Mouse (Mus musculus): ENCODE data around the gene Prdm10. TPM values are rescaled to one million over a fixed set of nuclear protein-coding genes. Genes with fewer than 3 reads are reported as not detected.
A peak's percentile ranks its signal among the peaks of the same experiment; 100 is the strongest.

Prdm10 gene
- polyA plus RNA-seq, 1 experiment from 2014 or later, result 9.4 TPM

DNA sequence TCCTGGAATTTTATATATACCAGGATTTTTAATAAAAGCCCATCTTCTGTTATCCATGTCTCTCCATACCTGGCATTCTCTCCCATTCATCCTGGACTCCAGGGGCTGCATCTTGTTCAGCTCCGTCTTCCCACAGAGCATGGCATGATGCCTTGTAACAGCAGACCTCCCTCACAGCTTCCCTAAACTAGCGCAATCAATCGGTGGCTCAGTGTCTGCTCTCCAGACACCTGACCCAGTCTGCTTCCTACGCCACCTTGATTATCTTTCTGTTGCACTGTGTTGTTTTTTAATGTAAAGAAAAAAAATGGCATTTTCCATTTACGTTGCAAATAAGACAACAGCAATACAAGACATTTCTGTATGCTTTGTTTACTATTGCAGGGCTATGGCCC is 36.4 kb upstream of the Prdm10 start:
- no peak overlapping the region for H3K4me2 ChIP-seq (ENCODE audit: low read length)
- ATAC-seq, result no peak
- WGBS, result 73% methylated on average over 5 of the region's 5 CpGs

DNA sequence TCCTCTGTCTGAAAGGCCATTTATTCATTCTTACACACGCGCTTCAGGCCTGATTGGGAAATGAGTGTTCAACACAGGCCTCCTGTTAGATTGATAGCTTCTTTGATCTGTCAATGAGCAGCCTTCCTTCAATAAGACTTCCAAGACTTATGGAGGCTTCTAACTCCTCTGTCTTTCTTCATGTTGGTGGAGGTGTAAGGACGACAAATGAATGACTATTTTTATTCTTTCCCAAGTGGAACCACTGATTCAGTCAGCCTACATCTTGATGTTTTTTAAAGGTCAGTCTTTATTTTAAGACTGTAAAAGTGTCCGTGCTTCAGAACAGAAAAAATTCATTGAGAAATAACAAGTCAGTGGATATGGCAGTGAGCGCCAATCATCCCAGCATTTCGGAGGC is 35.3 kb upstream of the Prdm10 start:
- Histone ChIP-seq H3K9ac (ENCODE audit: low read depth, low read length) (no peak overlapping the region), H3K4me1 (ENCODE audit: control insufficient read depth, insufficient read depth, low read length) (0 out of 2 replicates have a peak, but pooled peaks cover 2% of the 10 kb centered on the region), H3K27ac (ENCODE audit: low read length) (no peak overlapping the region), H3K36me3 (ENCODE audit: control insufficient read depth, insufficient read depth, low read length) (no peaks in the 10 kb centered on the region), H3K27me3 (ENCODE audit: control insufficient read depth, insufficient read depth, low read depth, low read length) (no peaks in the 10 kb centered on the region), H3K9me3 (replicated peaks; ENCODE audit: control insufficient read depth, low read length, poor library complexity, severe bottlenecking) (no peaks in the 10 kb centered on the region), H3K4me2 (ENCODE audit: low read length) (no peak overlapping the region), H3K4me3 (ENCODE audit: low read depth, low read length) (no peak overlapping the region)
- 90% methylated on average over 6 of the region's 6 CpGs for WGBS
- ATAC-seq, result no peak

More for the DNA sequence above, 36.4 kb upstream of the Prdm10 start:
- Histone ChIP-seq H3K9ac (ENCODE audit: low read depth, low read length) (no peak overlapping the region), H3K4me3 (ENCODE audit: low read depth, low read length) (no peak overlapping the region), H3K4me1 (ENCODE audit: control insufficient read depth, insufficient read depth, low read length) (0 out of 2 replicates have a peak, but pooled peaks cover 2% of the 10 kb centered on the region), H3K27me3 (ENCODE audit: control insufficient read depth, insufficient read depth, low read depth, low read length) (no peaks in the 10 kb centered on the region), H3K27ac (ENCODE audit: low read length) (no peak overlapping the region), H3K9me3 (replicated peaks; ENCODE audit: control insufficient read depth, low read length, poor library complexity, severe bottlenecking) (no peaks in the 10 kb centered on the region), H3K36me3 (ENCODE audit: control insufficient read depth, insufficient read depth, low read length) (no peaks in the 10 kb centered on the region)

DNA sequence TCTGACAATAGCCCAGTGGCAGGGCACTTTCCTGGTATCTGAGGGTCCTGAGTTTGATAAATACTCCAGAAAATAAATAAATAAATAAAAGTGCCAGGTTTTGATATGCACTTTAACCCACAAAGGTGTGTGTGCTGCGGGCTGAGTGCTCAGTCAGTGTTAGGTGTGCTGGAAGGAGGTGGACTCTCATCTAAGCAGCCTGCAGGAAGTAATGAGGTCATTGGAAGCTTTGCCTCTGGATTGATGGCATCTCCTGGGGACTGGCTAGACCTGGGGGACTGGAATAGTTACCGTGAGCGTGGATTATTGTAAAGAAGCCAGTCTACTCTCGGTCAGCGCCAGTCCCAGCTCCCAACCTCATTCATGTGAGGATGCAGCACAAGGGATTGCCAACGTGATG is 33.9 kb upstream of the Prdm10 start:
- H3K27me3 ChIP-seq (ENCODE audit: control insufficient read depth, insufficient read depth, low read depth, low read length), result no peaks in the 10 kb centered on the region
- 0 out of 2 replicates have a peak, but pooled peaks have one; percentile 21 for ATAC-seq
- WGBS, result 50% methylated on average over 6 of the region's 6 CpGs

DNA sequence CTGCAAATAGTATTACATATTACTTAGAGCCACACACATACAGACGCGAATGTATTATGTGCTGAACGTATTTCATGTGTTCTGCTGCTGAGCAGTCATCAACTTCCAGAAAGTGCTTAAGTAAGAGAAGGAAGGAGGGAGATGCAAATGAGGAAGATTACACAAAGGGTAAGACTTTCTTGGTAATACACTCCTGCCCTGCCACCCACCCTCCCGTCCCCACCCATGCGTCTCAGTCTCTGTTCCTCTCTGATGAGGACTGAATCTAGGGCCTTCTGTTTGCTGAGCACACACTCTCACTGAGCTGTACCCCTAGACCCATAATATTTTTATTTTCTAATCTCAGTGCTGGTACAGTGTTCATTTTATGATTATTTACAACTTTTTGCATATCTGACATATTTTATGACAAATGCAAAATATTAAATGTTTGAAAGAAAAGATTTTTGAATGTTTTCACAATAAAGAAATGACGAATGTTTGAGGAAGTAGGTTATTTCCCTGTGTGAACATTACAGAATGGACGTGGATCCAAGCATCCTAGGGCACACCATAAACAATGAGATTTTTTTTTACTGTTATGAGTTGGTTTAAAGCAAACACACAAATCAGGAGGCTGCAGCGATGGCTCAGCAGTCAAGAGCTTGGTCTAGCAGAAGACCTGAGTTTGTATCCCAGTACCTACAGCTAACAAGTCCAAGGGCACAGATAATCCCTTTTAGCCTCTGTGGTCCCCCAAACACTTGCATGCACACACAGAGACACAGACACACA is 32.7 kb upstream of the Prdm10 start:
- H3K4me1 ChIP-seq (ENCODE audit: control insufficient read depth, insufficient read depth, low read length), result 0 out of 2 replicates have a peak, but pooled peaks cover 2% of the 10 kb centered on the region
- no peaks in the 10 kb centered on the region for H3K36me3 ChIP-seq (ENCODE audit: control insufficient read depth, insufficient read depth, low read length)
- no peak overlapping the region for H3K4me3 ChIP-seq (ENCODE audit: low read depth, low read length)
- no peaks in the 10 kb centered on the region for H3K27me3 ChIP-seq (ENCODE audit: control insufficient read depth, insufficient read depth, low read depth, low read length)
- 77% methylated on average over 8 of the region's 8 CpGs for WGBS
- no peak overlapping the region for H3K4me2 ChIP-seq (ENCODE audit: low read length)
- no peaks in the 10 kb centered on the region for H3K9me3 ChIP-seq (replicated peaks; ENCODE audit: control insufficient read depth, low read length, poor library complexity, severe bottlenecking)
- H3K9ac ChIP-seq (ENCODE audit: low read depth, low read length), result no peak overlapping the region
- ATAC-seq, result no peak
- H3K27ac ChIP-seq (ENCODE audit: low read length), result no peak overlapping the region

More for the DNA sequence above, 33.9 kb upstream of the Prdm10 start:
- Histone ChIP-seq H3K4me3 (ENCODE audit: low read depth, low read length) (no peak overlapping the region), H3K27ac (ENCODE audit: low read length) (no peak overlapping the region), H3K4me1 (ENCODE audit: control insufficient read depth, insufficient read depth, low read length) (0 out of 2 replicates have a peak, but pooled peaks cover 2% of the 10 kb centered on the region), H3K9ac (ENCODE audit: low read depth, low read length) (no peak overlapping the region), H3K4me2 (ENCODE audit: low read length) (no peak overlapping the region), H3K36me3 (ENCODE audit: control insufficient read depth, insufficient read depth, low read length) (no peaks in the 10 kb centered on the region), H3K9me3 (replicated peaks; ENCODE audit: control insufficient read depth, low read length, poor library complexity, severe bottlenecking) (no peaks in the 10 kb centered on the region)

DNA sequence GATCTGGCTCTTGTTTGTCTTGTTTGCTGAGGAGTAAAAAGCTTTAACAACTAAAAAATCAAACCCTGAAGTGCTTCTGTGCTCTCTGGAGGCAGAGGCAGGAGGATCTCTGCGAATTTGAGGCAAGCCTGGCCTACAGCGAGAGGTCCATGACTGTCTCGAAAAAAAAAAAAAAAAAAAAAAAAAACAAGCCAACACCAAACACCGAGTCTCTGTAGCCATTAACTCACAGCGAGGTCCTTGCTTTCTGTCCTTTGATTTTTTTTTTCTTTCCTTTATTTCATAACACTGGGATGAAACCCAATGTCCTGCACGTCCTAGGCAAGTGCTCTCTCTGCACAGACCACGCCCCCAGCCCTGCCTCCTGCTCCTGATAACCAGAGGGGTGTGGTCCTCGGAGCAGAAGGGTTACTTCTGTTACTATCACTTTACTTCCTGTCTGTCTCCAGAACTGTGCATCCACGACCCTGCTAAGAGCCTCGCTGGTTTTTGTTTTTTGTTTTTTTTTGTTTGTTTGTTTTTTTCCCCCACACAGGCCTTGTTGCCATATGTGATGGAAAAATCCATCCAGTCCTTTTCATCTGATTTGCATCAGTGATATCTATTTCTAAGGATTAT is 28.0 kb upstream of the Prdm10 start:
- H3K4me3 ChIP-seq (ENCODE audit: low read depth, low read length), result no peak overlapping the region
- H3K27me3 ChIP-seq (ENCODE audit: control insufficient read depth, insufficient read depth, low read depth, low read length), result no peaks in the 10 kb centered on the region
- H3K27ac ChIP-seq (ENCODE audit: low read length), result no peak overlapping the region
- no peaks in the 10 kb centered on the region for H3K9me3 ChIP-seq (replicated peaks; ENCODE audit: control insufficient read depth, low read length, poor library complexity, severe bottlenecking)
- ATAC-seq, result no peak
- H3K36me3 ChIP-seq (ENCODE audit: control insufficient read depth, insufficient read depth, low read length), result no peaks in the 10 kb centered on the region
- H3K4me2 ChIP-seq (ENCODE audit: low read length), result no peak overlapping the region
- WGBS, result 79% methylated on average over 10 of the region's 10 CpGs
- no peak overlapping the region for H3K9ac ChIP-seq (ENCODE audit: low read depth, low read length)
- H3K4me1 ChIP-seq (ENCODE audit: control insufficient read depth, insufficient read depth, low read length), result no peaks in the 10 kb centered on the region

DNA sequence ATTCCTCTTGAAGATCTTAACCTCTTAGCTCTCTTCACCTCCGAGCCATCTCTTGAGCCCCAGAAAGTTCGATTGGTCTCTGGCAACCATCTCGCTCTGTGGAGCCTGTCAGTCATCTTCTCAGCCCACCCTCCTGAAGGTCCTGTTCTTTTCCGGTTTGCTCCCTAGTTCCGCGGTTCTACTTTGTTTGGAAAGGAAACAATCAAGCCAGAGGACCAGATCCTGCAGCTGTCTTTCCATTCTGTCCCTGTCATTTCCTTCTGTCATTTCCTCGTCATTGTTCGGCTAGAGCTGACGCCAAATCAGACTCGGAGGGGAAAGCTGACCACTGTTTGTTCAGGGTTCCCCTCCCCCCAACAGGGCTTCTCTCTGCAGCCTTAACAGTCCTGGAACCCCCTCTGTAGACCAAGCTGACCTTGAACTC is 27.0 kb upstream of the Prdm10 start:
- Histone ChIP-seq H3K27ac (ENCODE audit: low read length) (no peak overlapping the region), H3K4me1 (ENCODE audit: control insufficient read depth, insufficient read depth, low read length) (no peaks in the 10 kb centered on the region), H3K9me3 (replicated peaks; ENCODE audit: control insufficient read depth, low read length, poor library complexity, severe bottlenecking) (no peaks in the 10 kb centered on the region), H3K9ac (ENCODE audit: low read depth, low read length) (no peak overlapping the region), H3K27me3 (ENCODE audit: control insufficient read depth, insufficient read depth, low read depth, low read length) (no peaks in the 10 kb centered on the region), H3K36me3 (ENCODE audit: control insufficient read depth, insufficient read depth, low read length) (no peaks in the 10 kb centered on the region), H3K4me2 (ENCODE audit: low read length) (no peak overlapping the region), H3K4me3 (ENCODE audit: low read depth, low read length) (no peak overlapping the region)
- WGBS, result 56% methylated on average over 10 of the region's 10 CpGs
- ATAC-seq, result no peak

DNA sequence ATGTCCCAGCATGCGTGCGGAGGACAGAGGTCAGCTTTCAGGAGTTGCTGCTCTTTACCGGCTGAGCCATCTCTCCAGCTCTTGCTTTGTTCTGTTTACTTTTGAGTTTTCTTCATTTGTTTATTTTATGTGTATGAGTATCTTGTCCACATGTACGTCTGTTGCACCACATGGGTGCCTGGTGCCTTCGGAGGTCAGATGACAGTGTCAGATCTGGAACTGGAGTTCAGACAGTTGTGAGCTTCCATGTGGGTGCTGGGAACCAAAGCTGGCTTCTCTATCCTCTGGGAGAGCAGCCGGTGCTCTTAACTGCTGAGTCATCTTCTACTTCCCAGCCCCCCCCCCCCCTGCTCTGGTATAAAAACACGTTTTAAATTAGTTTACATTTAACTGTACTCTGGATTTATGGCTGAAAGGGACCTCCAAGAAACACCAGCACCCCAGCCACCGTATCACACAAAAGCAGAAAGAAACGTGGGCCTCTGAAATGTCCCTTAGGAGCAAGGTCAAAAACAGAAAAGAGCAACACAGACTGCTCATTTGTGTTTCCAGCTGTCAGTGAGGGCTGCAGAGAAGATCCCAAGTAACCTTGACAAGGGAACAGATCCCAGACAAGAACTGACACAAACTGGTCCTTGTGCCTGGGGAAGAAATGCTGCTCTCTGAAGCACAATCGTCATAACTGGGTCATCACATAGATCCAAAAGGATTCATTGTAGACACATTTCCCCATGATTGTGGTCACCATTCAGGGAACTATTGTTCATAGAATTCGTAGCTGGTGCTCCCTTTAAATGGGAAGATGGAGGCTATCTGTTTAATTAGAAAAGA is 26.3 kb upstream of the Prdm10 start:
- WGBS, result 77% methylated on average over 11 of the region's 11 CpGs
- Histone ChIP-seq H3K4me1 (ENCODE audit: control insufficient read depth, insufficient read depth, low read length) (no peaks in the 10 kb centered on the region), H3K36me3 (ENCODE audit: control insufficient read depth, insufficient read depth, low read length) (no peaks in the 10 kb centered on the region), H3K9ac (ENCODE audit: low read depth, low read length) (no peak overlapping the region), H3K4me2 (ENCODE audit: low read length) (no peak overlapping the region), H3K9me3 (replicated peaks; ENCODE audit: control insufficient read depth, low read length, poor library complexity, severe bottlenecking) (no peaks in the 10 kb centered on the region), H3K27ac (ENCODE audit: low read length) (no peak overlapping the region), H3K27me3 (ENCODE audit: control insufficient read depth, insufficient read depth, low read depth, low read length) (no peaks in the 10 kb centered on the region), H3K4me3 (ENCODE audit: low read depth, low read length) (no peak overlapping the region)
- ATAC-seq, result no peak

DNA sequence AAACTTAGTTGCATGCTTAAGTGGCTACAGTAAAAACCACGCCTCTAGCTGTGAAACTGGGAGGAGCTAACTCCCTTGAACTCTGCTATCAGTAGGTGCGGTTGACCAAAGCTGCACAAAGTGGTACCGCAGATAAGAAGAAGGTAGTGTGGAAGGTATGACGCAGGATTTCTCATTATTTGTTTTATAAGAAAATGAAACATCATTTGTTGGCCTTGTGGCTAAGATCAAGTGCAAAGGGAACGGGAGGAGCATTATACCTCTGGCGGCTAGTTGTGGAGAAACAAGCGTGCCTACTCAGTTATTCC is 25.7 kb upstream of the Prdm10 start:
- Histone ChIP-seq H3K36me3 (ENCODE audit: control insufficient read depth, insufficient read depth, low read length) (no peaks in the 10 kb centered on the region), H3K9me3 (replicated peaks; ENCODE audit: control insufficient read depth, low read length, poor library complexity, severe bottlenecking) (no peaks in the 10 kb centered on the region), H3K4me2 (ENCODE audit: low read length) (no peak overlapping the region), H3K27ac (ENCODE audit: low read length) (no peak overlapping the region), H3K9ac (ENCODE audit: low read depth, low read length) (no peak overlapping the region), H3K27me3 (ENCODE audit: control insufficient read depth, insufficient read depth, low read depth, low read length) (no peaks in the 10 kb centered on the region), H3K4me1 (ENCODE audit: control insufficient read depth, insufficient read depth, low read length) (no peaks in the 10 kb centered on the region), H3K4me3 (ENCODE audit: low read depth, low read length) (no peak overlapping the region)
- no peak for ATAC-seq
- WGBS, result 96% methylated on average over 7 of the region's 7 CpGs

DNA sequence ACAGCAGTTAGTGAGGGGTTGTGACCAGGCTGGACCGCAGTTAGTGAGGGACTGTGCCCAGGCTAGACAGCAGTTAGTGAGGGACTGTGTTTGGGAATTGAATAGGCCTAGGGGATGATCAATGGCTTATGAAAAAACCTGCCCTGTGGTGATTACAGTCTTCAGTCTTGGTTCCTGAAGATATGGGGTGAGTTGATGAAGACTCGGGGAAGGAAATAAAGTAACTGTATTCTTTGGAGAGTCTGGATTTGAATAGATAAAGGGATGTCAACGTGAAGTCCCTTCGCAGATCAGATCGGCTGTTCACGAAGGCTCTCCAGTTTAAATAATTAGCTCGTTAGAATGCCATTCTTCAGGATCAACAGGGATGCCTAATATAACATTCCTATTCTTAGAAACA is 24.4 kb upstream of the Prdm10 start:
- Histone ChIP-seq H3K27ac (ENCODE audit: low read length) (no peak overlapping the region), H3K36me3 (ENCODE audit: control insufficient read depth, insufficient read depth, low read length) (no peaks in the 10 kb centered on the region), H3K27me3 (ENCODE audit: control insufficient read depth, insufficient read depth, low read depth, low read length) (no peaks in the 10 kb centered on the region), H3K9me3 (replicated peaks; ENCODE audit: control insufficient read depth, low read length, poor library complexity, severe bottlenecking) (no peaks in the 10 kb centered on the region), H3K4me2 (ENCODE audit: low read length) (no peak overlapping the region), H3K9ac (ENCODE audit: low read depth, low read length) (no peak overlapping the region), H3K4me3 (ENCODE audit: low read depth, low read length) (no peak overlapping the region), H3K4me1 (ENCODE audit: control insufficient read depth, insufficient read depth, low read length) (no peaks in the 10 kb centered on the region)
- no peak for ATAC-seq
- WGBS, result 68% methylated on average over 7 of the region's 7 CpGs

Data from midbrain, embryonic 16.5 days (tissue).